Mouse (Mus musculus): Measurements from ENCODE around the gene Urb2. TPM values are rescaled to one million over a fixed set of nuclear protein-coding genes. Genes with fewer than 3 reads are reported as not detected.
"Not testable (repeated sequence)": the region's sequence is repeated elsewhere in the genome, so short reads cannot be mapped to it uniquely, and the experiment has no call there.

Urb2 gene
- polyA plus RNA-seq, 1 experiment from 2014 or later, result 5.5 TPM

GRCm38 (mm10) chr8:124020439-124021236 is 670 bp upstream of the Urb2 start:
- peak overlapping the region; percentile 65 for H3K4me2 ChIP-seq
- no peaks in the 10 kb centered on the region for H3K9me3 ChIP-seq (replicated peaks)
- H3K36me3 ChIP-seq, result peaks cover 24% of the 10 kb centered on the region
- peak overlapping the region; percentile 81 for H3K9ac ChIP-seq
- H3K4me3 ChIP-seq (replicated peaks), result peak overlapping the region; percentile 91
- no peaks in the 10 kb centered on the region for H3K27me3 ChIP-seq
- ATAC-seq (replicated peaks; ENCODE audit: low FRiP score), result peak; percentile 87
- H3K27ac ChIP-seq, result peak overlapping the region; percentile 94
- H3K4me1 ChIP-seq, result peaks cover 28% of the 10 kb centered on the region
- WGBS, result under 1% methylated on average over 64 of the region's 87 CpGs

- H3K27ac ChIP-seq; H3K4me2 ChIP-seq; H3K9ac ChIP-seq; H3K9me3 ChIP-seq (replicated peaks); H3K27me3 ChIP-seq; H3K4me1 ChIP-seq; ATAC-seq (replicated peaks; ENCODE audit: low FRiP score); H3K4me3 ChIP-seq (replicated peaks): not testable (repeated sequence)
- 81% methylated on average over 2 of the region's 2 CpGs for WGBS
- H3K36me3 ChIP-seq, result peaks cover 76% of the 10 kb centered on the region
Observed at GRCm38 (mm10) chr8:124026265-124026664, 5.0 kb downstream of the Urb2 start.

- WGBS, result 83% methylated on average over 6 of the region's 6 CpGs
- Histone ChIP-seq H3K27ac (no peak overlapping the region), H3K9ac (no peak overlapping the region), H3K9me3 (replicated peaks) (no peaks in the 10 kb centered on the region), H3K4me3 (replicated peaks) (no peak overlapping the region), H3K4me1 (no peaks in the 10 kb centered on the region), H3K36me3 (peaks cover 85% of the 10 kb centered on the region), H3K4me2 (no peak overlapping the region), H3K27me3 (no peaks in the 10 kb centered on the region)
- no peak for ATAC-seq (replicated peaks; ENCODE audit: low FRiP score)
Observed at GRCm38 (mm10) chr8:124027831-124028230, 6.5 kb downstream of the Urb2 start.

GRCm38 (mm10) chr8:124033400-124033799 is 12.1 kb downstream of the Urb2 start:
- H3K4me3 ChIP-seq (replicated peaks), result no peak overlapping the region
- H3K36me3 ChIP-seq, result peaks cover 92% of the 10 kb centered on the region
- no peaks in the 10 kb centered on the region for H3K9me3 ChIP-seq (replicated peaks)
- H3K27me3 ChIP-seq, result no peaks in the 10 kb centered on the region
- no peak overlapping the region for H3K4me2 ChIP-seq
- WGBS, result 69% methylated on average over 5 of the region's 5 CpGs
- H3K4me1 ChIP-seq, result no peaks in the 10 kb centered on the region
- H3K27ac ChIP-seq, result no peak overlapping the region
- H3K9ac ChIP-seq, result no peak overlapping the region
- no peak for ATAC-seq (replicated peaks; ENCODE audit: low FRiP score)

GRCm38 (mm10) chr8:124038121-124038520 is 16.8 kb downstream of the Urb2 start:
- no peak overlapping the region for H3K27ac ChIP-seq
- no peak overlapping the region for H3K4me3 ChIP-seq (replicated peaks)
- WGBS, result 86% methylated on average over 7 of the region's 7 CpGs
- H3K27me3 ChIP-seq, result no peaks in the 10 kb centered on the region
- H3K36me3 ChIP-seq, result peaks cover 94% of the 10 kb centered on the region
- no peaks in the 10 kb centered on the region for H3K9me3 ChIP-seq (replicated peaks)
- no peak overlapping the region for H3K4me2 ChIP-seq
- H3K4me1 ChIP-seq, result no peaks in the 10 kb centered on the region
- no peak overlapping the region for H3K9ac ChIP-seq
- ATAC-seq (replicated peaks; ENCODE audit: low FRiP score), result no peak

GRCm38 (mm10) chr8:124039351-124039750 is 18.0 kb downstream of the Urb2 start:
- Histone ChIP-seq H3K9me3 (replicated peaks) (no peaks in the 10 kb centered on the region), H3K4me2 (no peak overlapping the region), H3K4me1 (no peaks in the 10 kb centered on the region), H3K9ac (no peak overlapping the region), H3K27ac (no peak overlapping the region), H3K36me3 (peaks cover 91% of the 10 kb centered on the region), H3K27me3 (no peaks in the 10 kb centered on the region), H3K4me3 (replicated peaks) (no peak overlapping the region)
- no peak for ATAC-seq (replicated peaks; ENCODE audit: low FRiP score)
- WGBS, result 91% methylated on average over 4 of the region's 4 CpGs

- no peaks in the 10 kb centered on the region for H3K4me1 ChIP-seq
- WGBS, result 80% methylated on average over 1 of the region's 1 CpGs
- H3K27ac ChIP-seq, result no peak overlapping the region
- H3K4me3 ChIP-seq (replicated peaks), result no peak overlapping the region
- ATAC-seq (replicated peaks; ENCODE audit: low FRiP score), result no peak
- peaks cover 88% of the 10 kb centered on the region for H3K36me3 ChIP-seq
- no peaks in the 10 kb centered on the region for H3K9me3 ChIP-seq (replicated peaks)
- no peak overlapping the region for H3K9ac ChIP-seq
- H3K27me3 ChIP-seq, result no peaks in the 10 kb centered on the region
- H3K4me2 ChIP-seq, result no peak overlapping the region
Observed at GRCm38 (mm10) chr8:124042201-124042600, 20.9 kb downstream of the Urb2 start.

- Histone ChIP-seq H3K36me3 (peaks cover 82% of the 10 kb centered on the region), H3K27ac (no peak overlapping the region), H3K27me3 (no peaks in the 10 kb centered on the region), H3K4me3 (replicated peaks) (no peak overlapping the region), H3K9me3 (replicated peaks) (no peaks in the 10 kb centered on the region), H3K4me1 (no peaks in the 10 kb centered on the region), H3K9ac (no peak overlapping the region), H3K4me2 (no peak overlapping the region)
- no peak for ATAC-seq (replicated peaks; ENCODE audit: low FRiP score)
- 79% methylated on average over 5 of the region's 5 CpGs for WGBS
Observed at GRCm38 (mm10) chr8:124044421-124044820, 23.1 kb downstream of the Urb2 start.

- Histone ChIP-seq H3K9ac (no peak overlapping the region), H3K9me3 (replicated peaks) (no peaks in the 10 kb centered on the region), H3K36me3 (peaks cover 80% of the 10 kb centered on the region), H3K4me1 (no peaks in the 10 kb centered on the region), H3K4me3 (replicated peaks) (no peak overlapping the region), H3K27me3 (no peaks in the 10 kb centered on the region), H3K27ac (no peak overlapping the region), H3K4me2 (no peak overlapping the region)
- ATAC-seq (replicated peaks; ENCODE audit: low FRiP score), result no peak
- WGBS, result 94% methylated on average over 12 of the region's 12 CpGs
Observed at GRCm38 (mm10) chr8:124044931-124045330, 23.6 kb downstream of the Urb2 start.

GRCm38 (mm10) chr8:124045856-124046255 is 24.5 kb downstream of the Urb2 start:
- Histone ChIP-seq H3K4me1 (no peaks in the 10 kb centered on the region), H3K27ac (no peak overlapping the region), H3K4me3 (replicated peaks) (no peak overlapping the region), H3K36me3 (peaks cover 75% of the 10 kb centered on the region), H3K4me2 (no peak overlapping the region), H3K9ac (no peak overlapping the region), H3K27me3 (no peaks in the 10 kb centered on the region), H3K9me3 (replicated peaks) (no peaks in the 10 kb centered on the region)
- no peak for ATAC-seq (replicated peaks; ENCODE audit: low FRiP score)
- 90% methylated on average over 8 of the region's 8 CpGs for WGBS

- H3K4me2 ChIP-seq, result no peak overlapping the region
- no peak overlapping the region for H3K9ac ChIP-seq
- peaks cover 23% of the 10 kb centered on the region for H3K36me3 ChIP-seq
- H3K27me3 ChIP-seq, result no peaks in the 10 kb centered on the region
- ATAC-seq (replicated peaks; ENCODE audit: low FRiP score), result 0 out of 2 replicates have a peak, but pooled peaks have one; percentile 12
- no peaks in the 10 kb centered on the region for H3K4me1 ChIP-seq
- no peak overlapping the region for H3K27ac ChIP-seq
- no peak overlapping the region for H3K4me3 ChIP-seq (replicated peaks)
- WGBS, result 19% methylated on average over 3 of the region's 3 CpGs
- H3K9me3 ChIP-seq (replicated peaks), result no peaks in the 10 kb centered on the region
Observed at GRCm38 (mm10) chr8:124052110-124052509, 30.8 kb downstream of the Urb2 start.

- WGBS, result 39% methylated on average over 4 of the region's 4 CpGs
- no peak overlapping the region for H3K27ac ChIP-seq
- H3K9me3 ChIP-seq (replicated peaks), result no peaks in the 10 kb centered on the region
- H3K4me2 ChIP-seq, result no peak overlapping the region
- peaks cover 18% of the 10 kb centered on the region for H3K36me3 ChIP-seq
- ATAC-seq (replicated peaks; ENCODE audit: low FRiP score), result no peak
- no peaks in the 10 kb centered on the region for H3K4me1 ChIP-seq
- H3K27me3 ChIP-seq, result no peaks in the 10 kb centered on the region
- H3K4me3 ChIP-seq (replicated peaks), result no peak overlapping the region
- no peak overlapping the region for H3K9ac ChIP-seq
Observed at GRCm38 (mm10) chr8:124052568-124052967, 31.3 kb downstream of the Urb2 start.

Measured in kidney, embryonic 15.5 days (tissue).